Mouse (Mus musculus) megakaryocyte-erythroid progenitor cell, adult 5 weeks (primary cell): ENCODE data around the gene Vmn2r69. TPM values are rescaled to one million over a fixed set of nuclear protein-coding genes. Genes with fewer than 3 reads are reported as not detected.

ENCODE experiments used
- polyA plus RNA-seq: library from polyadenylated mRNA; stranded (reverse); fragments of >175 nt; gene quantifications from 2 replicates; pipeline ENCODE4 v1.2.3, GENCODE M21; 2012

Gene Vmn2r69
- polyA plus RNA-seq = under 0.01 TPM in 1 of 2 replicates, not detected in the other

DNA sequence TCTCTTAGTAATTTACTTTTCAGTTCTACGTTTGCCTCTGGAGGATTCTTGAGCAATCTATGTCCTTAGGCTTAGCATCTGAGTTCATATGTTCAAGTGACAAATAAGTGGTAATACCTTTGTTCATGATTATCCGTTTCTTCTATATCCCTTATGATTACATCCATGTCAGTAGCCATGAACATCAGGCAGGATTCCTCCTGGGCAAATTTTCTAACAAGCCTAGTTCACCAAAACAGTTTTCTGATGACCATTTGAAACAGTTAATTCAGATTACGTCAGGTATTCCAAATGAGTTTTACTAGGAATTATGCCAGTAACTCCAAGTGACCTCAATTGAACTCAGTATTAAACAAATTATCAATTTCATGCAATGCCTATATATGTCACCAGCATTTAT is at the start of gene Vmn2r69:
Vmn2r69 (minus strand) TSS at position 101 of the 400 bp plus-strand sequence.

Other genes starting within 250 kb of the Vmn2r69 start
- not detected in 2 replicates for gene Vmn2r68, start 178.1 kb downstream of the Vmn2r69 start, polyA plus RNA-seq
- gene Vmn2r71, start 147.2 kb upstream of the Vmn2r69 start, polyA plus RNA-seq = not detected in 2 replicates
- 0.01 TPM in 1 of 2 replicates, not detected in the other for gene Vmn2r70, start 153.3 kb upstream of the Vmn2r69 start, polyA plus RNA-seq